Mouse (Mus musculus): Measurements from ENCODE around the gene Cacna1h. TPM values are rescaled to one million over a fixed set of nuclear protein-coding genes. Genes with fewer than 3 reads are reported as not detected.
A peak's percentile ranks its signal among the peaks of the same experiment; 100 is the strongest.

The Cacna1h gene
- polyA plus RNA-seq, 1 experiment from 2014 or later = 9.7 TPM

DNA sequence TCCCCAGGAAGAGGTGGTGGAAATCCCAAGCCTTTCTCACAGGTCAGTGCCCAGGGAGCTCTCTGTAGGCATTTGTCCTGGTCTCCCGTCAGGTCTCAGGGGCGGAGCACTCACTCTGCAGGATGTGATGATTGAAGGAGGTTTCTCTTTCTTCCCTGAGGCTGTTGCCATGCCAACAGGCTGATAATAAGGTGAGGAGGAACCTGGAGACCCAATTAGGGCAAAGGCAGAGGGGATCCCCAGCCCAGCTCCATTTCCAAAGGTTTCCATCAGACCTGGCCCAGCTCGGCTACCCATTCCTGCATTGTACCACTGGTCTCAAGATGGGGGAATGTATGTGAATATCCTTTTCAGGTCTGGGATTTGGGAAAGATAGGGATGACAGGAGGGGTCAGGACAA is 29.4 kb downstream of the Cacna1h start:
- no peak for ATAC-seq (ENCODE audit: low FRiP score)
- Histone ChIP-seq H3K27ac (peak overlapping the region; percentile 72), H3K36me3 (no peaks in the 10 kb centered on the region), H3K4me1 (replicated peaks) (peaks cover 83% of the 10 kb centered on the region), H3K4me2 (0 out of 2 replicates have a peak overlapping the region, but pooled peaks have one; percentile 7), H3K9me3 (no peaks in the 10 kb centered on the region), H3K27me3 (peaks cover 48% of the 10 kb centered on the region), H3K9ac (peak overlapping the region; percentile 43), H3K4me3 (no peak overlapping the region)
- 28% methylated on average over 3 of the region's 3 CpGs for WGBS

DNA sequence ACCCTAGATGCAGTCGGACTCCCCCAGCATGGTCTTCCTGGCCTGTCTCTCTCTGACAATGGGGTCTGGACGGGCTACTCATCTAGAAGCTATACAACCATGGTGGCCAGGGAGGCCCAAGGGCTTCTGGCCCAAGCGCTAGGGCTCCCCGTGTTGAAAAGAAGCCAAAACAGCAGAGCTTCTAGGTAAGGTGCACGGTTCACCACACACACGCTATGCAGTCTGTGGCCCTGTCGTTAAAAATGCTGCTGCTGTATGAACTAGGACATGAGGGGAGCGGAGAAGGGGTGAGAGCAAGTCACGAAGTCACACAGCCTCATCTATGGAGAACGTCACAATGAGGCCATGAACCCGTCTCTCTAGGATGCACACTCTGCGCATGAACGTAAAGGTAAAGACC is 31.4 kb downstream of the Cacna1h start:
- Histone ChIP-seq H3K36me3 (peaks cover 2% of the 10 kb centered on the region), H3K4me2 (no peak overlapping the region), H3K4me1 (replicated peaks) (peaks cover 77% of the 10 kb centered on the region), H3K27me3 (peaks cover 55% of the 10 kb centered on the region), H3K9me3 (no peaks in the 10 kb centered on the region), H3K4me3 (no peak overlapping the region), H3K27ac (no peak overlapping the region), H3K9ac (no peak overlapping the region)
- no peak for ATAC-seq (ENCODE audit: low FRiP score)
- 84% methylated on average over 13 of the region's 13 CpGs for WGBS

DNA sequence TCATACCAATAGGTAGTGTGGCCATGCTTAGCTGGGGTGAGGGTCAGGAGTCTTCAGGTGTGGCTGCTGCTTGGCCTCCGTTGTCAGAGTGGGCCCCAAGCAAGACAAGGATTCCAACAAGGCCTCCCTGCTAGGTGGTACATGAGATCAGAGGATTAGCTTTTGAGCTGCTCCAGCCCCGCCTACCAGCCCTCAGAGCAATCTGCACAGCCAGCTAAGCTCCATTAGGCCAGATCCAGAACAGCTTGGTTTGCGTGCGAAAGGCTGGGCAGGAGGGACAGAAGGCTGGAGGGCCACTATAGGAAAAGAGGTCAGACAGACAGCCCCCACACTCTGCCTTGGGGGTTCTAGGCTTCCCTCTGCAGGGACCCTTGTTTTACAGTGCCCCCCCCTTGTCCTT is 32.1 kb downstream of the Cacna1h start:
- H3K27me3 ChIP-seq = peaks cover 58% of the 10 kb centered on the region
- no peaks in the 10 kb centered on the region for H3K9me3 ChIP-seq
- ATAC-seq (ENCODE audit: low FRiP score) = no peak
- H3K9ac ChIP-seq = no peak overlapping the region
- peaks cover 9% of the 10 kb centered on the region for H3K36me3 ChIP-seq
- 39% methylated on average over 4 of the region's 4 CpGs for WGBS
- peaks cover 70% of the 10 kb centered on the region for H3K4me1 ChIP-seq (replicated peaks)
- no peak overlapping the region for H3K27ac ChIP-seq
- H3K4me2 ChIP-seq = no peak overlapping the region
- H3K4me3 ChIP-seq = no peak overlapping the region

DNA sequence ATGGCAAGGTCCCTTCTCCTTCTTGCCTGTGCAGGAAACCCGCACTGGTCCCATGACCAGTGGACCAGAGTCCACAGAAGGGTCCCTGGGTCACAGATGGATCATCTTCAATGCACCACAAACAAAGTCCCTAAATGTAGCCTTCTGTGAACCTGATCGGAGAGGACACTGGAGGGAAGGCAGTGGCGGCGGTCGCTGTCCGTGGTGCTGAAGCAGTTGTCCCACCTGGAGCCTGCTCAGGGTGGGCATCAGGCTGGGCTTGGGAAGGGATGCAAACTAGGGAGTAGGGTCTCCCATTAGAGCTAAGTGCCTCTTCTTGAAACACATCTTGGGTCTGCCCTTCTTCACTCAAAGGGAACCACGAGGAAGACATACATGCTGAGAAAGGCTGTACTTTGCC is 33.1 kb downstream of the Cacna1h start:
- peaks cover 60% of the 10 kb centered on the region for H3K4me1 ChIP-seq (replicated peaks)
- no peak for ATAC-seq (ENCODE audit: low FRiP score)
- H3K9ac ChIP-seq = no peak overlapping the region
- H3K27ac ChIP-seq = no peak overlapping the region
- H3K4me3 ChIP-seq = no peak overlapping the region
- H3K4me2 ChIP-seq = no peak overlapping the region
- H3K36me3 ChIP-seq = peaks cover 11% of the 10 kb centered on the region
- 13% methylated on average over 7 of the region's 7 CpGs for WGBS
- peaks cover 58% of the 10 kb centered on the region for H3K27me3 ChIP-seq
- no peaks in the 10 kb centered on the region for H3K9me3 ChIP-seq

DNA sequence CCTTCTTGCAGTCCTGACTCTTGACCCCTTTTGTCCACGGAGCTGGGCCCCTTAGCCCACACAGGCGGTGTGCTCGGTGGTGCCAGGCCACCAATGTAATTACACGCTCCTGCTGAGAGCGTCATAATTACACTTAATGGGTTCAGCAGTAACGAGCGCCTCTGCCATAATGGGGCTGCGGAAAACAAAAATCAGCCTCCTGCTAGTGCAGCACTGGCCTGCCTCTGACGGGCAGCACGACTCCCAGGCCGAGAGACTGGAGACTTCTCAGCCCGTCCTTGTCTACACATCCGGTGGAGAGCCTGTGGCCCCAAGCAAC is 35.1 kb downstream of the Cacna1h start:
- peak overlapping the region; percentile 26; the same call in 1 of the 2 replicates for H3K9ac ChIP-seq
- no peak overlapping the region for H3K4me2 ChIP-seq
- peaks cover 26% of the 10 kb centered on the region for H3K36me3 ChIP-seq
- H3K4me3 ChIP-seq = no peak overlapping the region
- no peak; the same call in 1 of the 2 replicates for ATAC-seq (ENCODE audit: low FRiP score)
- peaks cover 49% of the 10 kb centered on the region for H3K27me3 ChIP-seq
- no peaks in the 10 kb centered on the region for H3K9me3 ChIP-seq
- 34% methylated on average over 13 of the region's 13 CpGs for whole genome bisulfite sequencing
- H3K27ac ChIP-seq = peak overlapping the region; percentile 36
- H3K4me1 ChIP-seq (replicated peaks) = peaks cover 42% of the 10 kb centered on the region

DNA sequence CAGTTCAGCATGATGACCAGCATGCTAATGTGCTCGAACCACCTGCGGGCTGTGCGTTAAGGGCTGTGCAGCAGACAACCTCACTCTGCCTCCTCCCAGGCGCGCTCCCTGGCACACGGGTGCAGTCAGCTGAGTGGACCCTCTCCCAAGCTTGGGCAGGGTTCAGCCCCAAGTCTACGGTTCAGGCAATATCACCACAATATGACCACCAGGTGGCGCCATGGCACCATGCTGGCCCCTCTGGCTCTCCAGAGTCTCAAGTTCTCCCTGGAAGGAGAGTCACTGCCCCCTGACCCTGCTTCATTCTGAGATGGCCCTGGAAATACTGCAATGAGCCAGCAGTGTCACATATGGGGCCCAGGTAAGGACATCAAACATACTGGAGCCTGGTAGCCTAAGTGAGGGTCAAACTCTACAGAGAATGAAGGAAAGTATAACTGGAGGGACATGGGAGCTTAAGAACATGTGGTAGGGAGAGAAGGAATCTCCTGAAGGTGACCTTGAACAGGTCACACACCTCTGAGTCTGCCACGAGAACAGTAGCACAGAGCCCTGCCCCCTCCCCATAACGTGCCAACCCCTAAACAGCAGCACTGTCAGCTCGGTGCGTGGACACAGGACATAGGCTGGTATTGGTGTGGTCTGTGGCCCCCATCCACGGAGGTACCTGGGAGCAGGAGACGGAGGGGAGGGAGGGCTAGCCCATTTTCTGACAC is 35.6 kb downstream of the Cacna1h start:
- no peaks in the 10 kb centered on the region for H3K9me3 ChIP-seq
- no peak overlapping the region for H3K4me3 ChIP-seq
- 37% methylated on average over 14 of the region's 14 CpGs for WGBS
- peak; percentile 52 for ATAC-seq (ENCODE audit: low FRiP score)
- peaks cover 41% of the 10 kb centered on the region for H3K4me1 ChIP-seq (replicated peaks)
- no peak overlapping the region for H3K4me2 ChIP-seq
- H3K36me3 ChIP-seq = peaks cover 31% of the 10 kb centered on the region
- peak overlapping the region; percentile 26; the same call in 1 of the 2 replicates for H3K9ac ChIP-seq
- H3K27ac ChIP-seq = peak overlapping the region; percentile 36
- H3K27me3 ChIP-seq = peaks cover 44% of the 10 kb centered on the region

DNA sequence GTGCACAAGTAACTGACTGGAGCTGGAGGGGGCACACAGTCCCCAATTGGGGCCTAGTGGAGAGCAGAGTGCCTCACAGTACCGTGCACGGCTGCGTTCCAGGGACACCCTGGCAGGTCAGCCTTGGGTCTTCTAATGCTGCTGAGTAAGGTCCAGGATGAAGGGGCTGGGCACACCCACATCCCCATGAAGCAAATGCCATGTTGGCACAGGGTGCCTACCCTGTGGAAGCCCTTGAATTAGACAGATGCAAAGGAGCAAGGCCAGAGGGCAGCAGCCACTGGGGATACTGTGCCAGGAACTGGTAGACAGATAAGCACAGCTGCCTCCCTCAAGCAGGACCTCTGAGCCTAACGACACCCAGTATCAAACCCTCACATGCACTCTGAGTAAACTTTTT is 39.1 kb downstream of the Cacna1h start:
- H3K27ac ChIP-seq = no peak overlapping the region
- peaks cover 13% of the 10 kb centered on the region; the same call in 1 of the 2 replicates for H3K27me3 ChIP-seq
- WGBS = 100% methylated on average over 4 of the region's 4 CpGs
- no peaks in the 10 kb centered on the region for H3K9me3 ChIP-seq
- no peak overlapping the region for H3K9ac ChIP-seq
- peaks cover 59% of the 10 kb centered on the region for H3K36me3 ChIP-seq
- H3K4me3 ChIP-seq = no peak overlapping the region
- peaks cover 17% of the 10 kb centered on the region for H3K4me1 ChIP-seq (replicated peaks)
- no peak for ATAC-seq (ENCODE audit: low FRiP score)
- H3K4me2 ChIP-seq = no peak overlapping the region

DNA sequence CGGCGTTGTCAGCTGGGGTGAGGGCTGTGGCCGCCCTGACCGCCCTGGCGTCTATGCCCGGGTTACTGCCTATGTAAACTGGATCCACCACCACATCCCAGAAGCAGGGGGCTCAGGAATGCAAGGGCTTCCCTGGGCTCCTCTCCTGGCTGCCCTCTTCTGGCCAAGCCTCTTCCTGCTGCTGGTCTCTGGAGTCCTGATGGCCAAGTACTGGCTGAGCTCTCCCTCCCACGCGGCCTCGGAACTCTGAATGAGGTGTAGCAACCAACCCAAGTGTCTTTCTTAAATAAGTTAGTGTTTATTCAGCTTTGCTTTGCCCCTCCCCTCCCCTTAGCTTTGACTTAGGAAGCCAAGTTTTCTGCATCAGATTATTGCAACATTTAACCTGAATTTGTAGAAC is 59.6 kb downstream of the Cacna1h start:
- 64% methylated on average over 9 of the region's 9 CpGs for WGBS
- no peaks in the 10 kb centered on the region for H3K4me1 ChIP-seq (replicated peaks)
- ATAC-seq (ENCODE audit: low FRiP score) = no peak
- H3K9me3 ChIP-seq = no peaks in the 10 kb centered on the region
- H3K36me3 ChIP-seq = peaks cover 44% of the 10 kb centered on the region
- no peak overlapping the region for H3K4me3 ChIP-seq
- no peak overlapping the region for H3K27ac ChIP-seq
- no peak overlapping the region for H3K9ac ChIP-seq
- no peak overlapping the region for H3K4me2 ChIP-seq
- H3K27me3 ChIP-seq = peaks cover 8% of the 10 kb centered on the region; the same call in 1 of the 2 replicates

DNA sequence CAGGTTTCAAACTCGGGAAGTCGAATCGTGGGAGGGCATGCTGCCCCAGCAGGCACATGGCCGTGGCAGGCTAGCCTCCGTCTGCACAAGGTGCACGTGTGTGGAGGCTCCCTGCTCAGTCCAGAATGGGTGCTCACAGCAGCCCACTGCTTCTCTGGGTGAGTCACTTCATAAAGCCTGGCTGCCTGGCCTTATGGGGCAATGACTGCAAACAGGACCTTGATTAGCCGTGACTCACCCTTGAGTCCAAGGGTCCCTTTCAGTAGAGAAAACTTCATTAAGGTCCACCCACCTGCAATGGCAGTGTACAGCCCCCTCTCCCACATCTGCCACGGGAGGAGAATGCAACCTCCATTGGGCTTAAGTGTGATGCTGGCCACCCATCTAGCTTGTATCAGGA is 61.1 kb downstream of the Cacna1h start:
- H3K4me1 ChIP-seq (replicated peaks) = no peaks in the 10 kb centered on the region
- ATAC-seq (ENCODE audit: low FRiP score) = no peak
- WGBS = 89% methylated on average over 8 of the region's 8 CpGs
- H3K27me3 ChIP-seq = peaks cover 8% of the 10 kb centered on the region; the same call in 1 of the 2 replicates
- H3K4me2 ChIP-seq = no peak overlapping the region
- no peak overlapping the region for H3K4me3 ChIP-seq
- H3K27ac ChIP-seq = no peak overlapping the region
- peaks cover 33% of the 10 kb centered on the region for H3K36me3 ChIP-seq
- H3K9ac ChIP-seq = no peak overlapping the region
- no peaks in the 10 kb centered on the region for H3K9me3 ChIP-seq

DNA sequence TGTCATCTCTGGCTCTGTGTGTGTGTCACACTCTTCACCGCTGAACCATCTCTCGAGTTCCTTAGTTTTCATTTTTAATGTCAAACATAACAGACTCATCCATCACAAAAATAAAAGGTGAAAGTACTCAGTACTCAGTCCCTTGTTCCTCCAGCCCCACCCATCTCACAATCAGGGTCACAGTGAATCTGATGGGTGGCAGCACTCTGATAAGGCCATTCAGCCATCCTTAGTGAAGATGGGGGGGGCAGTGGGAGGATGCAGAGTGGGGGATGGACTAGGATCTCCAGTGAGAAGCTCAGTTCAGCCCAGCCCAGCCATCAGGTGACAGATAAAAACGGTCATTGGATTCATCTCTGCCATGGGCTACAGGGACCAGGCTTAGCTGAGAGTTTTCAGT is 64.6 kb downstream of the Cacna1h start, which contains the start of gene Tpsg1:
Gene Tpsg1 (plus strand): TSS at position 301 of the 400 bp plus-strand sequence.
- WGBS = 84% methylated on average over 3 of the region's 3 CpGs

DNA sequence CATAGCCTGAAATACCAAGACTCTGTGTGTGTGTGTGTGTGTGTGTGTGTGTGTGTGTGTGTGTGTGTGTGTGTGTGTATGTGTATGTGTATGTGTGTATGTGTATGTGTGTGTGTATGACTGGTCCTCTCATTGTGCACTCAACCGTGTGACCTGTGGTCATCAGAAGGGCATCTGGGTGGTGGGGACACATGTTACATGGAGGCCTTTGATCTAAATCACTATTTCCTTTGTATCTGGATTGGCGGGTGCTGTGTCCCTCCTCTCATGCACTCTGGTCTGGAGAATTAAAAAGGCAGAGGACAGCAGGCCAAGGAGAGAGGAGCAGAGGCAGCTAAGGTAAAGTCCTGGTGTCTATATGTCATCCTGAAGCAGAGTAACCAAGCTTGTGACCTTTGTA is 67.6 kb downstream of the Cacna1h start, which contains the start of gene Tpsb2:
Gene Tpsb2 (plus strand): TSS at position 301 of the 400 bp plus-strand sequence.
- no peak within 1 kb of the TSS for H3K4me2 ChIP-seq
- no peak within 1 kb of the TSS for H3K27ac ChIP-seq
- H3K4me1 ChIP-seq (replicated peaks) = no peaks in the 10 kb centered on the region
- H3K9me3 ChIP-seq = no peaks in the 10 kb centered on the region
- H3K27me3 ChIP-seq = peaks cover 1% of the 10 kb centered on the region; the same call in 1 of the 2 replicates
- ATAC-seq (ENCODE audit: low FRiP score) = no peak
- H3K4me3 ChIP-seq = no peak within 1 kb of the TSS
- no peak within 1 kb of the TSS for H3K9ac ChIP-seq
- 73% methylated on average over 2 of the region's 2 CpGs for WGBS
- H3K36me3 ChIP-seq = no peaks in the 10 kb centered on the region

More for the DNA sequence above, 64.6 kb downstream of the Cacna1h start, which contains the start of gene Tpsg1:
- no peak for ATAC-seq (ENCODE audit: low FRiP score)
- no peaks in the 10 kb centered on the region for H3K4me1 ChIP-seq (replicated peaks)
- H3K27me3 ChIP-seq = peaks cover 8% of the 10 kb centered on the region; the same call in 1 of the 2 replicates
- H3K36me3 ChIP-seq = no peaks in the 10 kb centered on the region
- H3K4me2 ChIP-seq = no peak within 1 kb of the TSS
- H3K9me3 ChIP-seq = no peaks in the 10 kb centered on the region
- no peak within 1 kb of the TSS for H3K27ac ChIP-seq
- H3K4me3 ChIP-seq = no peak within 1 kb of the TSS
- no peak within 1 kb of the TSS for H3K9ac ChIP-seq

DNA sequence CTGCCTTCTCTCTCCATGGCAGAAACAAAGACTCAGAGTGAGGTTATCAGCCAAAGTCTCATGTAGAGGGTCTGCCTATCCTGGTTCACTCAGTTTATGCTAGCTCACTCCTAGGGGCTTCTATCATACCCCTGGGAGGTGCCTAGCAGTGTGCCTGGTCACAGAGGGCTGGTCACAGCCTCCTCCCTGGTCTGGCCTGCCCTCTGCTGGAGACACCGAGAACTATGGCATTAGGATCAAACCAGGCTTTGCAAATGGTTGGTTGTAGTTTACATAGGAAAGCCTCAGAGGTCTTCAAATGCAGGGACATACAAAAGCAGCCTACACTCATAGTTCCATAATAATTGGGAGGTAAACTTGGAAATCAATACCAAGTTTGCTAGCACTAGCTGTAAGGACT is 69.9 kb downstream of the Cacna1h start:
- WGBS = 9% methylated on average over 1 of the region's 1 CpGs
- ATAC-seq (ENCODE audit: low FRiP score) = no peak
- H3K36me3 ChIP-seq = no peaks in the 10 kb centered on the region

DNA sequence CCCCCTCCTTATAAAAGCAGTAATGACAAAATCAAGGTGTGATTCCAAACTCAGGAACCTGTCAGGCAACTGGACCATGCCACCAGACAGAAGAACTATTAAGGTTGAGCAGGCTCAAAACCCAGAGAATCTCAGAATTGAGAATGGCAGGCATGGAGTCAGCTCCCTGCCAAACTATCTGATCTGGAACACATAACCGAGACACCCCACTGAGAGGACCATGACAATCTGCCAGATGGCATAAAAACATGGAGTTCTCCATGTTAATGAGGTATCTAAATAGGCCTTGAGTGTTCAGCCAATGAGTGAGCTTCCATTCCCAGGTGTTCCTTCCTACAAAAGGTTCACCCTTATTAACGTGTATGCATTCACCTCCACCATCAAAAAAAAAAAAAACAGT is 72.3 kb downstream of the Cacna1h start:
- Histone ChIP-seq H3K27me3 (0 out of 2 replicates have a peak, but pooled peaks cover 3% of the 10 kb centered on the region), H3K9ac (no peak overlapping the region), H3K4me1 (replicated peaks) (no peaks in the 10 kb centered on the region), H3K4me3 (no peak overlapping the region), H3K27ac (no peak overlapping the region), H3K36me3 (no peaks in the 10 kb centered on the region), H3K4me2 (no peak overlapping the region), H3K9me3 (no peaks in the 10 kb centered on the region)
- ATAC-seq (ENCODE audit: low FRiP score) = no peak
- 85% methylated on average over 2 of the region's 2 CpGs for WGBS

More for the DNA sequence above, 69.9 kb downstream of the Cacna1h start:
- Histone ChIP-seq H3K4me1 (replicated peaks) (no peaks in the 10 kb centered on the region), H3K4me2 (no peak overlapping the region), H3K27ac (no peak overlapping the region), H3K4me3 (no peak overlapping the region), H3K9ac (no peak overlapping the region), H3K9me3 (no peaks in the 10 kb centered on the region), H3K27me3 (0 out of 2 replicates have a peak, but pooled peaks cover 3% of the 10 kb centered on the region)

Data from hindbrain, embryonic 13.5 days (tissue).